Mouse (Mus musculus) thymus, adult 2 months (tissue): ENCODE measurements around the gene Arf5.

ENCODE experiments used
- CTCF ChIP-seq: fragments of 200-500 bp; IDR thresholded peaks from 2 replicates; pipeline ENCODE4 v1.5.1; 2012; ENCODE audit warnings: mild to moderate bottlenecking, control low read depth, low read length, moderate library complexity, borderline replicate concordance; ENCODE audit not compliant: control insufficient read depth, poor library complexity, insufficient read depth; ENCODE audit errors: extremely low read depth
- POLR2A ChIP-seq: fragments of 200-500 bp; IDR thresholded peaks from 2 replicates; pipeline ENCODE4 v1.6.1; 2012; ENCODE audit warnings: mild to moderate bottlenecking, low read length, control low read depth, moderate library complexity; ENCODE audit not compliant: control insufficient read depth, poor library complexity, insufficient read depth; ENCODE audit errors: extremely low read depth

GRCm38 (mm10) chr6:28418449-28418848, 4.9 kb upstream of the Arf5 start:
- no peak for TF ChIP-seq CTCF
- TF ChIP-seq POLR2A = no peak
